Mouse (Mus musculus) erythroblast, embryonic 14.5 days (primary cell): ENCODE data around the gene Gmds.

Source experiments
- GATA1 ChIP-seq: IDR thresholded peaks from 2 replicates; pipeline ENCODE4 v1.6.1; 2012; ENCODE audit warnings: low read length, inconsistent platforms, mixed read lengths
- TAL1 ChIP-seq: IDR thresholded peaks from 3 replicates; pipeline ENCODE4 v1.6.1; 2012; ENCODE audit warnings: low read length, inconsistent platforms, mixed read lengths

- TF ChIP-seq GATA1 (no peak), TAL1 (no peak)
Observed at GRCm38 (mm10) chr13:31805831-31806427, 532.6 kb downstream of the Gmds start.
